Mouse (Mus musculus) midbrain, embryonic 13.5 days (tissue): ENCODE data around the gene March5. TPM values are rescaled to one million over a fixed set of nuclear protein-coding genes. Genes with fewer than 3 reads are reported as not detected.
"Not testable (repeated sequence)": the region's sequence is repeated elsewhere in the genome, so short reads cannot be mapped to it uniquely, and the experiment has no call there.

Source experiments
- ATAC-seq: fragments of 200-750 bp; cut with Nextera tagmentation; 2 replicates; pipeline ENCODE4 v1.8.0; 2017; ENCODE audit warnings: mild to moderate bottlenecking, moderate TSS enrichment, moderate library complexity
- H3K27ac ChIP-seq: fragments of 300-500 bp; sonication (generic); 2 replicates; pipeline ENCODE4 v1.5.1; 2015; ENCODE audit warnings: inconsistent platforms, mild to moderate bottlenecking, moderate library complexity
- H3K27me3 ChIP-seq: fragments of 300-500 bp; sonication (generic); 2 replicates; pipeline ENCODE4 v1.6.1; 2015; ENCODE audit warnings: mild to moderate bottlenecking, inconsistent platforms
- H3K36me3 ChIP-seq: fragments of 300-500 bp; sonication (generic); 2 replicates; pipeline ENCODE4 v1.6.1; 2015; ENCODE audit warnings: mild to moderate bottlenecking, inconsistent platforms
- H3K4me1 ChIP-seq: fragments of 300-500 bp; sonication (generic); replicated peaks from 2 replicates; pipeline ENCODE4 v1.6.1; 2015; ENCODE audit warnings: inconsistent platforms
- H3K4me2 ChIP-seq: fragments of 300-500 bp; sonication (generic); replicated peaks from 2 replicates; pipeline ENCODE4 v1.6.1; 2015; ENCODE audit warnings: moderate library complexity, mild to moderate bottlenecking, inconsistent platforms
- H3K4me3 ChIP-seq: fragments of 300-500 bp; sonication (generic); replicated peaks from 2 replicates; pipeline ENCODE4 v1.5.1; 2015; ENCODE audit warnings: mild to moderate bottlenecking, inconsistent platforms
- H3K9ac ChIP-seq: fragments of 300-500 bp; sonication (generic); replicated peaks from 2 replicates; pipeline ENCODE4 v1.6.1; 2015; ENCODE audit warnings: mild to moderate bottlenecking, inconsistent platforms
- H3K9me3 ChIP-seq: fragments of 300-500 bp; sonication (generic); 2 replicates; pipeline ENCODE4 v1.6.1; 2016; ENCODE audit warnings: mild to moderate bottlenecking, inconsistent platforms
- WGBS: fragments of 180-500 bp; shearing (Covaris S2); methylation state at CpG from one replicate; pipeline ENCODE4 v1.1.7; 2015; 5-methylcytosine and 5-hydroxymethylcytosine counted together
- polyA plus RNA-seq: library from polyadenylated mRNA; unstranded; fragments of >200 nt; fragmentation: Nextera tagmentation; extraction: Ambion mirVana; gene quantifications from 2 replicates; pipeline ENCODE4 v1.2.1, GENCODE M21; 2015

Gene March5
- polyA plus RNA-seq, 1 experiment from 2014 or later, result 126 TPM

GRCm38 (mm10) chr19:37211416-37211815 lies 4.1 kb downstream of the March5 start:
- Histone ChIP-seq H3K9me3 (no peaks in the 10 kb centered on the region), H3K4me1 (peaks cover 20% of the 10 kb centered on the region), H3K27me3 (no peaks in the 10 kb centered on the region), H3K4me2 (no peak overlapping the region), H3K36me3 (peaks cover 44% of the 10 kb centered on the region), H3K4me3 (no peak overlapping the region), H3K27ac (no peak overlapping the region), H3K9ac (no peak overlapping the region)
- WGBS, result 91% methylated on average over 3 of the region's 3 CpGs
- no peak for ATAC-seq

- H3K27me3 ChIP-seq, result no peaks in the 10 kb centered on the region
- H3K9me3 ChIP-seq, result no peaks in the 10 kb centered on the region
- H3K9ac ChIP-seq, result no peak overlapping the region
- no peak overlapping the region for H3K4me3 ChIP-seq
- H3K4me1 ChIP-seq, result peaks cover 2% of the 10 kb centered on the region
- H3K4me2 ChIP-seq, result no peak overlapping the region
- no peak for ATAC-seq
- peaks cover 70% of the 10 kb centered on the region for H3K36me3 ChIP-seq
- H3K27ac ChIP-seq, result no peak overlapping the region
- WGBS, result 91% methylated on average over 2 of the region's 2 CpGs
Measured at GRCm38 (mm10) chr19:37214711-37215110, 7.4 kb downstream of the March5 start.

- Histone ChIP-seq H3K27ac (no peak overlapping the region), H3K4me1 (no peaks in the 10 kb centered on the region), H3K9me3 (no peaks in the 10 kb centered on the region), H3K4me2 (no peak overlapping the region), H3K4me3 (no peak overlapping the region), H3K27me3 (no peaks in the 10 kb centered on the region), H3K36me3 (peaks cover 38% of the 10 kb centered on the region), H3K9ac (no peak overlapping the region)
- WGBS, result 83% methylated on average over 6 of the region's 6 CpGs
- no peak for ATAC-seq
Measured at GRCm38 (mm10) chr19:37225197-37225862, 18.0 kb downstream of the March5 start.

GRCm38 (mm10) chr19:37232598-37232997 lies 25.3 kb downstream of the March5 start:
- ATAC-seq, H3K36me3 ChIP-seq, H3K4me3 ChIP-seq, H3K9ac ChIP-seq, H3K4me2 ChIP-seq, H3K27ac ChIP-seq, H3K9me3 ChIP-seq: not testable (repeated sequence)
- peaks cover 11% of the 10 kb centered on the region for H3K4me1 ChIP-seq
- peaks cover 30% of the 10 kb centered on the region for H3K27me3 ChIP-seq
- 82% methylated on average over 9 of the region's 9 CpGs for WGBS

GRCm38 (mm10) chr19:37233561-37234539 lies 26.5 kb downstream of the March5 start:
- 4% methylated on average over 63 of the region's 63 CpGs for WGBS
- ATAC-seq, result peak; percentile 74
- Histone ChIP-seq H3K36me3 (no peaks in the 10 kb centered on the region), H3K9ac (peak overlapping the region; percentile 65), H3K27ac (no peak overlapping the region), H3K4me2 (peak overlapping the region; percentile 83), H3K9me3 (no peaks in the 10 kb centered on the region), H3K4me1 (peaks cover 24% of the 10 kb centered on the region), H3K4me3 (peak overlapping the region; percentile 49), H3K27me3 (peaks cover 30% of the 10 kb centered on the region)

GRCm38 (mm10) chr19:37235818-37236217 lies 28.5 kb downstream of the March5 start:
- no peak for ATAC-seq
- H3K4me3 ChIP-seq, result no peak overlapping the region
- 62% methylated on average over 8 of the region's 8 CpGs for WGBS

GRCm38 (mm10) chr19:37237306-37237705 lies 30.0 kb downstream of the March5 start:
- peaks cover 25% of the 10 kb centered on the region for H3K4me1 ChIP-seq
- no peak overlapping the region for H3K4me2 ChIP-seq
- peaks cover 30% of the 10 kb centered on the region for H3K27me3 ChIP-seq
- no peaks in the 10 kb centered on the region for H3K36me3 ChIP-seq
- WGBS, result 66% methylated on average over 5 of the region's 5 CpGs
- H3K9ac ChIP-seq, result no peak overlapping the region
- H3K4me3 ChIP-seq, result no peak overlapping the region
- no peaks in the 10 kb centered on the region for H3K9me3 ChIP-seq
- no peak for ATAC-seq
- H3K27ac ChIP-seq, result no peak overlapping the region

More at GRCm38 (mm10) chr19:37235818-37236217, 28.5 kb downstream of the March5 start:
- no peaks in the 10 kb centered on the region for H3K36me3 ChIP-seq
- no peaks in the 10 kb centered on the region for H3K9me3 ChIP-seq
- H3K27ac ChIP-seq, result no peak overlapping the region
- no peak overlapping the region for H3K4me2 ChIP-seq
- no peak overlapping the region for H3K9ac ChIP-seq
- H3K4me1 ChIP-seq, result peaks cover 25% of the 10 kb centered on the region
- peaks cover 30% of the 10 kb centered on the region for H3K27me3 ChIP-seq

- Histone ChIP-seq H3K27ac (no peak overlapping the region), H3K9ac (no peak overlapping the region), H3K4me2 (peak overlapping the region; percentile 34), H3K4me3 (no peak overlapping the region), H3K4me1 (peaks cover 25% of the 10 kb centered on the region), H3K36me3 (no peaks in the 10 kb centered on the region), H3K27me3 (peaks cover 27% of the 10 kb centered on the region), H3K9me3 (no peaks in the 10 kb centered on the region)
- peak; percentile 34; the same call in 1 of the 2 replicates for ATAC-seq
- WGBS, result 11% methylated on average over 15 of the region's 15 CpGs
Measured at GRCm38 (mm10) chr19:37237712-37238437, 30.5 kb downstream of the March5 start.

GRCm38 (mm10) chr19:37238651-37239050 lies 31.3 kb downstream of the March5 start:
- no peak overlapping the region for H3K27ac ChIP-seq
- peaks cover 23% of the 10 kb centered on the region for H3K27me3 ChIP-seq
- H3K4me1 ChIP-seq, result peaks cover 24% of the 10 kb centered on the region
- ATAC-seq, result 0 out of 2 replicates have a peak, but pooled peaks have one; percentile 3
- no peak overlapping the region for H3K4me3 ChIP-seq
- H3K9ac ChIP-seq, result no peak overlapping the region
- no peaks in the 10 kb centered on the region for H3K36me3 ChIP-seq
- H3K9me3 ChIP-seq, result no peaks in the 10 kb centered on the region
- WGBS, result 8% methylated on average over 7 of the region's 7 CpGs
- peak overlapping the region; percentile 34; the same call in 1 of the 2 replicates for H3K4me2 ChIP-seq

GRCm38 (mm10) chr19:37239096-37239495 lies 31.8 kb downstream of the March5 start:
- Histone ChIP-seq H3K4me3 (no peak overlapping the region), H3K9me3 (no peaks in the 10 kb centered on the region), H3K27ac (no peak overlapping the region), H3K9ac (no peak overlapping the region), H3K36me3 (no peaks in the 10 kb centered on the region), H3K4me1 (peaks cover 20% of the 10 kb centered on the region), H3K4me2 (no peak overlapping the region), H3K27me3 (peaks cover 18% of the 10 kb centered on the region)
- ATAC-seq, result no peak
- WGBS, result 35% methylated on average over 4 of the region's 4 CpGs

- H3K9ac ChIP-seq, result no peak overlapping the region
- WGBS, result 71% methylated on average over 5 of the region's 5 CpGs
- H3K9me3 ChIP-seq, result no peaks in the 10 kb centered on the region
- H3K27me3 ChIP-seq, result no peaks in the 10 kb centered on the region; the same call in 1 of the 2 replicates
- ATAC-seq, result no peak
- no peak overlapping the region for H3K27ac ChIP-seq
- no peaks in the 10 kb centered on the region for H3K36me3 ChIP-seq
- H3K4me3 ChIP-seq, result no peak overlapping the region
- H3K4me1 ChIP-seq, result peaks cover 14% of the 10 kb centered on the region
- H3K4me2 ChIP-seq, result no peak overlapping the region
Measured at GRCm38 (mm10) chr19:37241201-37241600, 33.9 kb downstream of the March5 start.
